Mouse (Mus musculus) stomach, embryonic 16.5 days (tissue): ENCODE data around the gene Olfr782. TPM values are rescaled to one million over a fixed set of nuclear protein-coding genes. Genes with fewer than 3 reads are reported as not detected.
"Not testable (repeated sequence)": the region's sequence is repeated elsewhere in the genome, so short reads cannot be mapped to it uniquely, and the experiment has no call there.

ENCODE experiments used
- ATAC-seq: fragments of 200-750 bp; cut with Nextera tagmentation; 2 replicates; pipeline ENCODE4 v1.8.0; 2017; ENCODE audit warnings: moderate number of reproducible peaks, moderate TSS enrichment; ENCODE audit not compliant: insufficient read depth, low FRiP score
- H3K27ac ChIP-seq: fragments of 300-500 bp; sonication (generic); 2 replicates; pipeline ENCODE4 v1.5.1; 2014; ENCODE audit warnings: low read length
- H3K27me3 ChIP-seq: fragments of 300-500 bp; sonication (generic); 2 replicates; pipeline ENCODE4 v1.6.1; 2014; ENCODE audit warnings: low read length, control low read depth, mixed read lengths; ENCODE audit not compliant: control insufficient read depth, insufficient read depth
- H3K36me3 ChIP-seq: fragments of 300-500 bp; sonication (generic); 2 replicates; pipeline ENCODE4 v1.6.1; 2014; ENCODE audit warnings: low read length; ENCODE audit not compliant: control insufficient read depth, insufficient read depth
- H3K4me1 ChIP-seq: fragments of 300-500 bp; sonication (generic); 2 replicates; pipeline ENCODE4 v1.6.1; 2014; ENCODE audit warnings: low read length, control low read depth, mixed read lengths; ENCODE audit not compliant: control insufficient read depth, insufficient read depth
- H3K4me2 ChIP-seq: fragments of 300-500 bp; sonication (generic); 2 replicates; pipeline ENCODE4 v1.6.1; 2014; ENCODE audit warnings: low read depth, low read length, mixed read lengths
- H3K4me3 ChIP-seq: fragments of 300-500 bp; sonication (generic); replicated peaks from 2 replicates; pipeline ENCODE4 v1.5.1; 2014; ENCODE audit warnings: mild to moderate bottlenecking, low read length
- H3K9ac ChIP-seq: fragments of 300-500 bp; sonication (generic); 2 replicates; pipeline ENCODE4 v1.6.1; 2014; ENCODE audit warnings: low read length
- H3K9me3 ChIP-seq: fragments of 300-500 bp; sonication (generic); replicated peaks from 2 replicates; pipeline ENCODE4 v1.6.1; 2016; ENCODE audit warnings: low read length, control low read depth; ENCODE audit not compliant: control insufficient read depth
- WGBS: fragments of 180-500 bp; shearing (Covaris S2); extraction: QIAGEN DNeasy Blood & Tissue Kit; methylation state at CpG from one replicate; pipeline ENCODE4 v1.1.7; 2014; 5-methylcytosine and 5-hydroxymethylcytosine counted together
- polyA plus RNA-seq: library from polyadenylated mRNA; unstranded; fragments of >200 nt; fragmentation: Nextera tagmentation; extraction: Ambion mirVana; gene quantifications from 2 replicates; pipeline ENCODE4 v1.2.1, GENCODE M21; 2015

The Olfr782 gene
- not detected in 2 replicates for polyA plus RNA-seq

DNA sequence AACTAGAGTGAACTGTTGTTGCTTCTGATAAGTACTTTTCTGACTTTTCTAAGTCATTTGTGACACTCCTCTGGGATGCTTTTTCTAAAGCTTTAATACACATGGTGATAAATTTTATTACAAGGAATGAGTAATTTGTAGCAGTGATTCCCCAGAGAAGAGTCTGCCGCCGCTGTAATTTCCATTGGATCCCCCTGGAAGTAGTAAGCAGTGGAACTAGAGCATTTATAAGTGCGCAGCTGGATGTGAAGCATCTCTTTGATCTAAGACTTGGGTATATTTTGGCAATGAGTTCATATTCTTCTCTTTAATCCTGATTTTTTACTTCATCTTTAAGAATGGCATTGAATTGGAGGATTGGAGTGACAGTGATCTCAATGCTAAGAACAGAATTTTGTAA lies at the start of gene Olfr782:
TSS of gene Olfr782 (plus strand) at position 301 of the 400 bp plus-strand sequence.
- Histone ChIP-seq H3K9me3 (no peaks in the 10 kb centered on the region), H3K4me3 (no peak within 1 kb of the TSS), H3K27me3 (no peaks in the 10 kb centered on the region), H3K27ac (no peak within 1 kb of the TSS), H3K4me2 (no peak within 1 kb of the TSS), H3K36me3 (no peaks in the 10 kb centered on the region), H3K4me1 (no peaks in the 10 kb centered on the region), H3K9ac (no peak within 1 kb of the TSS)
- 90% methylated on average over 3 of the region's 3 CpGs for WGBS
- no peak for ATAC-seq

DNA sequence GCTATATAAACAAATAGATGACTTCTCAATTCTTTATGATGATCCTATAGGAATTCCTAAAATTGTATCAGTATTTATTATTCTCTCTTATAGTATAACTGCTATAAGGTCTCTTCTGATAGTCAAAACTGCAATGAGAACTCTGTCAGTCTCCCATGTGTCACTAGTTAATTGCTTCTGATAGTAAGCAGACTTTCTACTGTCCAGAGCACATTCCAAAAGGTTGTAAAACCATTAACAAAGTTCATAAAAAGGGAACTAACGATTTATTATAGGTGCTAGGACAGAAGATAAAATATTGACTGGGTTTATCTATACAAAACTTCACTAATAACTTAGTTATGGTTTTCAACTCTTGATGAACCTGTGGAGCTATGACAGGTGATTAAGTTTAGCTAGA lies 35.7 kb upstream of the Olfr782 start:
- not testable (repeated sequence) for H3K9ac ChIP-seq, H3K4me3 ChIP-seq, H3K4me2 ChIP-seq, H3K27me3 ChIP-seq, H3K4me1 ChIP-seq, H3K36me3 ChIP-seq, ATAC-seq, H3K9me3 ChIP-seq, H3K27ac ChIP-seq
- WGBS = 41% methylated on average over 1 of the region's 1 CpGs

DNA sequence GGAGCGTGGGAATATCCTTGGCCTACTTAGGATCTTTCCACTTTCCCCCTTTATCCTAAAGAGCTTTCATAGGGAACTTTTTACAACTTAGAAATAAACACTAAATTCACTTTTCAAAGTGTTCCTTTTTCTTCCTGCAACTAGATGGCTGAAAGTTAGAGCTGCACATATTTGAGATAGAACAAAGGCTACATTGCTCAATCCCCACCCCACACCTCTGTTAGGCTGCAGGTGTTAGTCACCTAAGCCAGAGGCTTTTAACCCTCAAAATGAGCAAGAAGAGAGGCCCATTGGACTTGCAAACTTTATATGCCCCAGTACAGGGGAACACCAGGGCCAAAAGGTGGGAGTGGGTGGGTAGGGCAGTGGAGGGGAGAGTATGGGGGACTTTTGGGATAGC lies 35.1 kb upstream of the Olfr782 start:
- not testable (repeated sequence) for H3K36me3 ChIP-seq, H3K4me2 ChIP-seq, H3K27ac ChIP-seq, H3K4me3 ChIP-seq, H3K9me3 ChIP-seq, H3K4me1 ChIP-seq, H3K9ac ChIP-seq, H3K27me3 ChIP-seq, ATAC-seq
- WGBS = no CpG with 5 or more reads among the region's 1 CpGs

DNA sequence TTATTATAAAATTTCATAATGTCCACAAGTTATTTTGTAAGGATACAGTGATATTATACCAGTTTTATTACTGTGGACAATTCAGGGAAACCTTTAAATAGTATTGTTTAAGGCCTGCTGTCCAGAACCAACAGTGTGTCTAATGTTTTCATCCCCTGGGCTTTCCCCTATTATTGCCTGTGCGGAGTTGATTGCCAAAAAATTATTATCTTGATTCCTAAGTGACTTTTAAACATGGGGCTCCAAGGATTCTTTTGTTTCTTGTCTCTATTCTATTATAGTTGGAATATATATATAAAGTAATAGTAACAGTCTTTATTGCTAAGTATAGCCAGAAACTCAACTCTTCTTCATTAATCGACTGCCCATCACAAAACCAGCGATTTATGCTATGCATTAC lies 30.8 kb upstream of the Olfr782 start, which contains the start of gene Olfr780:
TSS of gene Olfr780 (plus strand) at position 301 of the 400 bp plus-strand sequence.
- no peak within 1 kb of the TSS for H3K9ac ChIP-seq
- no peaks in the 10 kb centered on the region for H3K27me3 ChIP-seq
- H3K27ac ChIP-seq = no peak within 1 kb of the TSS
- ATAC-seq = no peak
- no peak within 1 kb of the TSS for H3K4me2 ChIP-seq
- H3K4me1 ChIP-seq = no peaks in the 10 kb centered on the region
- 87% methylated on average over 3 of the region's 3 CpGs for WGBS
- H3K9me3 ChIP-seq = no peaks in the 10 kb centered on the region
- H3K36me3 ChIP-seq = no peaks in the 10 kb centered on the region
- no peak within 1 kb of the TSS for H3K4me3 ChIP-seq

DNA sequence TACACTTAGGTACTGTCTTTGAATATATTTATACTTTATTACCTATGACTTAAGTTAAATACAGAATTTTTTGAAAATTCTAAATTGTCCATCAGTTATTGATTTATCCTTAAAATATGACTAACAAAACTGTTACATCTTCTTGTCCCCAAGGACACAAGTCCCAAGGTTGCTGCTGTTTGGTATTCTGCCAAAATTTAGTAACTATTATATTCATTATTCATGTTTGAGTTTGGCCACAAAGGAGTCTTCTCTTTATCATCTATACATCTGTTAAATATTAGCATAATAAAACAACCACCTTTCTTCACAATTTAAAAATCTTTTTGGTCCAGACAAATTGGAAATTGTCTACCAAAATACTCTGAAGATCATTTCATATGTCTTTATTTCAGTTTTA lies 20.1 kb upstream of the Olfr782 start, which contains the start of gene Olfr781:
TSS of gene Olfr781 (plus strand) at position 301 of the 400 bp plus-strand sequence.
- Histone ChIP-seq H3K9me3 (no peaks in the 10 kb centered on the region), H3K9ac (no peak within 1 kb of the TSS)

DNA sequence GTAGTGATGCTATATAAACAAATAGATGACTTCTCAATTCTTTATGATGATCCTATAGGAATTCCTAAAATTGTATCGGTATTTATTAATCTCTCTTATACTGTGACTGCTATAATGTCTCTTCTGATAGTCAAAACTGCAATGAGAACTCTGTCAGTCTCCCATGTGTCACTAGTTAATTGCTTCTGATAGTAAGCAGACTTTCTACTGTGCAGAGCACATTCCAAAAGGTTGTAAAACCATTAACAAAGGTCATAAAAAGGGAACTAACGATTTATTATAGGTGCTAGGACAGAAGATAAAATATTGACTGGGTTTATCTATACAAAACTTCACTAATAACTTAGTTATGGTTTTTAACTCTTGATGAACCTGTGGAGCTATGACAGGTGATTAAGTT lies 3.8 kb downstream of the Olfr782 start:
- not testable (repeated sequence) for ATAC-seq, H3K9ac ChIP-seq, H3K27me3 ChIP-seq, H3K9me3 ChIP-seq, H3K4me1 ChIP-seq, H3K36me3 ChIP-seq, H3K27ac ChIP-seq, H3K4me3 ChIP-seq, H3K4me2 ChIP-seq
- WGBS = 64% methylated on average over 2 of the region's 2 CpGs

More for the DNA sequence above, 20.1 kb upstream of the Olfr782 start, which contains the start of gene Olfr781:
- Histone ChIP-seq H3K27ac (no peak within 1 kb of the TSS), H3K4me3 (no peak within 1 kb of the TSS), H3K27me3 (no peaks in the 10 kb centered on the region), H3K36me3 (no peaks in the 10 kb centered on the region), H3K4me2 (no peak within 1 kb of the TSS), H3K4me1 (no peaks in the 10 kb centered on the region)
- no peak for ATAC-seq

DNA sequence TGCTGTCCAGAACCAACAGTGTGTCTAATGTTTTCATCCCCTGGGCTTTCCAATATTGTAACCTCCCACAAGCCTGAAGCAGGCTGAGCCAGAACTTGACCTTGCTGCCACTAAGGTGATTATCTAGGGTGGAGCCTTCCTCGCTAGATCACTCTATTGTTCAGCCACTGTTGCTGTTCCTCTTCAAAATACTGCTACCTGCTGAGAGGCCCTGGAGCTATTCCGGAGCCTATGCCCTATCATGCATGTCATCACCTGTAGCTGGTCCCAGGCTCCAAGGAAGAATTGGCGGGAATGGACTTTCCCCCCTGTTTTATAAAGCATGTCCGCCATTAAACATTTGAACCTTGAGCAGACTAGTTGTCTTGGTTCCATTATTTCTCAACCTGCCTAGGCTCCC lies 7.8 kb downstream of the Olfr782 start:
- not testable (repeated sequence) for H3K27ac ChIP-seq, H3K36me3 ChIP-seq, ATAC-seq, H3K27me3 ChIP-seq, H3K4me2 ChIP-seq, H3K9ac ChIP-seq, H3K4me3 ChIP-seq, H3K4me1 ChIP-seq, H3K9me3 ChIP-seq
- 86% methylated on average over 4 of the region's 4 CpGs for WGBS

DNA sequence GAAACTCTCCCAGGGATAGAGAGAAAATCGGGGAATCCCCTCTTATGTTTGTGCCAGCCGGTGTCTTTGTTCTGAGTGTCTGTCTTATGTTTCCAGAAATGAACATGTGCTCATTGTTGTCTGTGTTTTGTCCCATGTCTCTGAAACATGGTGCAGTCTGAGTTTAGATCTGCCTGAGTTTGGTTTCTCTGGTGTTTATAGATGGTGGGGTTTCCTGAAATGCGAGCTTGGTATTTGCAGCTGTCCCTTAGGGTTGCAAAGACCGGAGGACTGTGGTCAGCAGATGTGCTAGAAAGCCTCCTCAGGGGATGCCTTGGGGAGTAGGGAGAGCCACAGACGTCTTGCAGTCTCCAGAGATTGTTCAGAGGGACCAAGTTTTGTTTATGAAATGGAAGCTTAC lies 8.7 kb downstream of the Olfr782 start:
- Histone ChIP-seq H3K27me3 (no peaks in the 10 kb centered on the region), H3K4me1 (no peaks in the 10 kb centered on the region), H3K4me3 (no peak overlapping the region), H3K9ac (no peak overlapping the region), H3K9me3 (no peaks in the 10 kb centered on the region), H3K27ac (no peak overlapping the region), H3K4me2 (no peak overlapping the region), H3K36me3 (no peaks in the 10 kb centered on the region)
- 74% methylated on average over 5 of the region's 5 CpGs for WGBS
- no peak for ATAC-seq

DNA sequence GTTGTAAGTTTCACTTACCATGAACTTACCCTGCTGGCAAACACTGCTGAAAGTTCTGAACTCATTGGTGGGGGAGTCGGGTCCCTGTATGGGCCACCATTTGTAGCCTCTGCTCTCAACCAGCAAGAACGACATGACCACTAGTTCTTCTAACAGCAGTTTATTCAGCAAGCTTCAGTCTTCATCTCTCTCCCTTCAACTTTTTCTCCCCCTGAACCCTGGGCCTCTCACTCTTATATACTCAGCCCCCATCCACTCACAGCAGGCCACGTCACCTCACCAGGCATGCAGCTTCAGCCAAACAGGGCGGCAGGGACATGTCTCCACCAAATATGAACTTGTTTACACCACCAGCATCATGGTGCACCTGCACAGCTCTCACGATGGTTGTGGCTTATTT lies 25.4 kb downstream of the Olfr782 start:
- not testable (repeated sequence) for H3K4me2 ChIP-seq, H3K9ac ChIP-seq, ATAC-seq, H3K27ac ChIP-seq, H3K4me3 ChIP-seq, H3K9me3 ChIP-seq, H3K36me3 ChIP-seq, H3K4me1 ChIP-seq, H3K27me3 ChIP-seq
- whole genome bisulfite sequencing = 85% methylated on average over 5 of the region's 5 CpGs

DNA sequence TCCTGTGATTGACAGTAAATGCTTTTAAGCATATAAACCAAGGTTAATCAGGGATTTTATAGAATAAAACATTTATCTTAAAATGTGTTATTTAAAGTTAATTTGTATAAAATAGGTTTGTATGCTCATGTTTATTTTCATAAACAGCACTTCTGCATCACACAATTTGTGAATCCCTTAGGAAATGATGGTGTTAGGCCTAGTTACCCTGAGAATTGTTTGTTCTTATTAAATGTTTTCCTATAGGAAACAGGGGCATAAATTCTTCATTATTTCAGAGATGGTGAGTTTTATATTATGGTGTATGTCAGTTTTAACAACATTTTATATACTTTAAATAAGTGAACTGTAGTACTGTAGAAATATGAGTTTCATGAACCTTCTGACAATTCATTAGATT lies 35.1 kb downstream of the Olfr782 start, which contains the start of gene Olfr784:
TSS of gene Olfr784 (plus strand) at position 301 of the 400 bp plus-strand sequence.
- H3K4me2 ChIP-seq = no peak within 1 kb of the TSS
- no peaks in the 10 kb centered on the region for H3K4me1 ChIP-seq
- H3K9me3 ChIP-seq = no peaks in the 10 kb centered on the region
- no peak for ATAC-seq
- no peak within 1 kb of the TSS for H3K27ac ChIP-seq
- no peaks in the 10 kb centered on the region for H3K27me3 ChIP-seq
- no peaks in the 10 kb centered on the region for H3K36me3 ChIP-seq
- no peak within 1 kb of the TSS for H3K4me3 ChIP-seq
- H3K9ac ChIP-seq = no peak within 1 kb of the TSS
